Mouse (Mus musculus) lung, embryonic 14.5 days (tissue): ENCODE data around the gene Myo1a. TPM values are rescaled to one million over a fixed set of nuclear protein-coding genes. Genes with fewer than 3 reads are reported as not detected.
A peak's percentile ranks its signal among the peaks of the same experiment; 100 is the strongest.
"Not testable (repeated sequence)": the region's sequence is repeated elsewhere in the genome, so short reads cannot be mapped to it uniquely, and the experiment has no call there.

Experiments used
- ATAC-seq: fragments of 200-750 bp; cut with Nextera tagmentation; 2 replicates; pipeline ENCODE4 v1.8.0; 2017; ENCODE audit warnings: mild to moderate bottlenecking, moderate TSS enrichment, moderate library complexity; ENCODE audit not compliant: insufficient read depth
- DNase-seq: peaks from one replicate; pipeline ENCODE4 v3.0.0-alpha.2; 2015
- H3K27ac ChIP-seq: fragments of 300-500 bp; sonication (generic); 2 replicates; pipeline ENCODE4 v1.5.1; 2014; ENCODE audit warnings: low read depth, mild to moderate bottlenecking, moderate library complexity
- H3K27me3 ChIP-seq: fragments of 300-500 bp; sonication (generic); 2 replicates; pipeline ENCODE4 v1.6.1; 2014; ENCODE audit warnings: low read length, control low read depth; ENCODE audit not compliant: insufficient read depth
- H3K36me3 ChIP-seq: fragments of 300-500 bp; sonication (generic); 2 replicates; pipeline ENCODE4 v1.6.1; 2014; ENCODE audit warnings: control low read depth; ENCODE audit not compliant: insufficient read depth
- H3K4me1 ChIP-seq: fragments of 300-500 bp; sonication (generic); 2 replicates; pipeline ENCODE4 v1.6.1; 2014; ENCODE audit warnings: antibody characterized with exemption, control low read depth; ENCODE audit not compliant: insufficient read depth
- H3K4me2 ChIP-seq: fragments of 300-500 bp; sonication (generic); 2 replicates; pipeline ENCODE4 v1.6.1; 2014; ENCODE audit warnings: mild to moderate bottlenecking
- H3K4me3 ChIP-seq: fragments of 300-500 bp; sonication (generic); 2 replicates; pipeline ENCODE4 v1.5.1; 2014; ENCODE audit warnings: low read depth, low read length
- H3K9ac ChIP-seq: fragments of 300-500 bp; sonication (generic); 2 replicates; pipeline ENCODE4 v1.6.1; 2014
- H3K9me3 ChIP-seq: fragments of 300-500 bp; sonication (generic); 2 replicates; pipeline ENCODE4 v1.6.1; 2016; ENCODE audit warnings: low read depth, low read length, control low read depth
- CTCF ChIP-seq: IDR thresholded peaks from 2 replicates; pipeline ENCODE4 v1.5.1; 2016; ENCODE audit warnings: antibody characterized with exemption, low read depth
- WGBS: fragments of 180-500 bp; shearing (Covaris S2); extraction: QIAGEN DNeasy Blood & Tissue Kit; methylation state at CpG from one replicate; pipeline ENCODE4 v1.1.7; 2014; 5-methylcytosine and 5-hydroxymethylcytosine counted together
- polyA plus RNA-seq: library from polyadenylated mRNA; unstranded; fragments of >200 nt; fragmentation: Nextera tagmentation; extraction: Ambion mirVana; gene quantifications from 2 replicates; pipeline ENCODE4 v1.2.1, GENCODE M21; 2014

Gene Myo1a
- 0.23 and 0.28 TPM in 2 replicates for polyA plus RNA-seq

DNA sequence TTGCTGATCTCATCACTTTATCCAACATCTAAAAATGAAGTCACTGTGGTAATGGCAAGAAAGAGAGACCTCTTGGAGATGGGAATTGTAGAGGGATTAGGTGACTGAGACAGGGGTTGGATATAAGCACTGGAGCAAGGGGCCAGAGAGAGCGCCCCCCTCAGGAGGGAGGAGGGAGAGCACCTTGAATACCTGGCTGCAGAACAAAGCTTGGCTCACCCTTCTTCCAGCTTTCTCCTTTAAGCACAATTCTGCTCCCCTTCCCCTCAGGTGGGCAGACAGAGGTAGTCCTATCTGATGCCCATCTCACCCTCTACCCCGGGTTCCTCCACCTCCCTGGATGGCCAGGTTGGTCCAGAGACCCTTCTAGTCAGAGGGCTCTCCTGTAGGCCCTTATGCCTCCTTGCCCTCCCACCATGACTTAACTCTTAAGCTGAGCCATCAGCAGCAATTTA is at the start of gene Myo1a:
TSS of gene Myo1a (plus strand) at position 405 of the 455 bp plus-strand sequence.
- Histone ChIP-seq H3K27me3 (no peaks in the 10 kb centered on the region), H3K9ac (no peak within 1 kb of the TSS), H3K4me3 (no peak within 1 kb of the TSS), H3K27ac (no peak within 1 kb of the TSS), H3K9me3 (no peaks in the 10 kb centered on the region), H3K36me3 (no peaks in the 10 kb centered on the region), H3K4me1 (no peaks in the 10 kb centered on the region), H3K4me2 (no peak within 1 kb of the TSS)
- no peak for DNase-seq
- no peak for ATAC-seq
- 74% methylated on average over 2 of the region's 2 CpGs for WGBS
- peak; percentile 21; the same call in 1 of the 2 replicates for TF ChIP-seq CTCF

DNA sequence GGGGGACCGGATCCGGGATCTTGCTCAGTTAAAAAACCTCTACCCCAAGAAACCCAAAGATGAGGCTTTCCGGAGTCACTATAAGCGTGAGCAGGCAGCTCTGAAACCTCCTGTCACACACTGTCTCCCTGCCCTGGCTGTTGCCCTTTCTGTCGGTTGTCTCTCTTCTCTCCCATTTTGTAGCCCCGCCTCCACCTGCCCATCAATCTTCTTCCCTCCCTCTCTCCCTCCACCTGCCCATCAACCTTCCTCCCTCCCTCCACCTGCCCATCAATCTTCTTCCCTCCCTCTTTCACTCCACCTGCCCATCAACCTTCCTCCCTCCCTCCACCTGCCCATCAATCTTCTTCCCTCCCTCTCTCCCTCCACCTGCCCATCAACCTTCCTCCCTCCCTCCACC is 47.4 kb upstream of the Myo1a start:
- not testable (repeated sequence) for H3K9me3 ChIP-seq, H3K27me3 ChIP-seq, H3K4me3 ChIP-seq, H3K4me2 ChIP-seq, H3K9ac ChIP-seq, DNase-seq, H3K27ac ChIP-seq, ATAC-seq
- WGBS, result 54% methylated on average over 6 of the region's 6 CpGs
- H3K36me3 ChIP-seq, result peaks cover 55% of the 10 kb centered on the region
- peaks cover 16% of the 10 kb centered on the region for H3K4me1 ChIP-seq

DNA sequence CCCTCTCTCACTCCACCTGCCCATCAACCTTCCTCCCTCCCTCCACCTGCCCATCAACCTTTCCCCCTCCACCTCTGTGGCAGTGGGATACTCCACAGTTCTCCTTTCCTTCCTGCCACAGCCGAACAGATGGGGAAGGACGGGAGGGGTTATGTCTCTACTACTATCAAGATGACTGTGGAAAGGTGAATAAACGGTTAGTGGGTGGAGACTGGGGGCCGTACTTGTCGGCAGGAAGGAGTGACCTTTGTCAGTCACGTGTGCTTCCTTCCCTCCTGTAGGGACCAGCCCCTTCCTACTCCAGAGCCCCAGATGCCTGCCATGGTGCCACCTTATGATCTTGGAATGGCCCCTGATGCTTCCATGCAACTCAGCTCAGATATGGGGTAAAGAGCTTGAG is 46.9 kb upstream of the Myo1a start:
- 15% methylated on average over 6 of the region's 6 CpGs for WGBS
- ATAC-seq (no peak), DNase-seq (peak; percentile 17)
- TF ChIP-seq CTCF, result no peak
- H3K27me3 ChIP-seq, result no peaks in the 10 kb centered on the region
- H3K4me3 ChIP-seq, result no peak overlapping the region
- no peak overlapping the region for H3K9ac ChIP-seq
- H3K27ac ChIP-seq, result peak overlapping the region; percentile 13; the same call in 1 of the 2 replicates
- H3K4me1 ChIP-seq, result peaks cover 16% of the 10 kb centered on the region
- H3K36me3 ChIP-seq, result peaks cover 55% of the 10 kb centered on the region
- peak overlapping the region; percentile 26 for H3K4me2 ChIP-seq
- no peaks in the 10 kb centered on the region for H3K9me3 ChIP-seq

DNA sequence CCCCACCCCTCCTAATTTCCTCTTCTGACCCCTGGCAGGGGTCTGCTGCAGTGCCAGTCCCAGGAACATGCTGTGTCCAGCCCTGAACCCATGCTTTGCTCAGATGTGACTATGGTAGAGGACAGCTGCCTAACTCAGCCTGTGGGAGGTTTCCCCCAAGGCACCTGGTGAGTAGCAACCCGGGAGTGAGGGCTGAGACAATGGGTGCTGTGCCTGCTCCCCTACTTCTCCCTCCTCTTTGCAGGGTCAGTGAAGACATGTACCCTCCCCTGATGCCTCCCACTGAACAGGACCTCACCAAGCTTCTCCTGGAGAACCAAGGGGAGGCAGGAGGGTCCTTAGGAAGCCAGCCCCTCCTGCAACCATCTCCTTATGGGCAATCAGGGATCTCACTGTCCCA is 45.4 kb upstream of the Myo1a start:
- DNase-seq (no peak), ATAC-seq (no peak)
- H3K9ac ChIP-seq, result no peak overlapping the region
- H3K4me1 ChIP-seq, result peaks cover 25% of the 10 kb centered on the region
- H3K27ac ChIP-seq, result no peak overlapping the region
- no peaks in the 10 kb centered on the region for H3K27me3 ChIP-seq
- H3K9me3 ChIP-seq, result no peaks in the 10 kb centered on the region
- H3K4me2 ChIP-seq, result no peak overlapping the region
- WGBS, result 73% methylated on average over 1 of the region's 1 CpGs
- peaks cover 63% of the 10 kb centered on the region for H3K36me3 ChIP-seq
- no peak for TF ChIP-seq CTCF
- H3K4me3 ChIP-seq, result no peak overlapping the region

DNA sequence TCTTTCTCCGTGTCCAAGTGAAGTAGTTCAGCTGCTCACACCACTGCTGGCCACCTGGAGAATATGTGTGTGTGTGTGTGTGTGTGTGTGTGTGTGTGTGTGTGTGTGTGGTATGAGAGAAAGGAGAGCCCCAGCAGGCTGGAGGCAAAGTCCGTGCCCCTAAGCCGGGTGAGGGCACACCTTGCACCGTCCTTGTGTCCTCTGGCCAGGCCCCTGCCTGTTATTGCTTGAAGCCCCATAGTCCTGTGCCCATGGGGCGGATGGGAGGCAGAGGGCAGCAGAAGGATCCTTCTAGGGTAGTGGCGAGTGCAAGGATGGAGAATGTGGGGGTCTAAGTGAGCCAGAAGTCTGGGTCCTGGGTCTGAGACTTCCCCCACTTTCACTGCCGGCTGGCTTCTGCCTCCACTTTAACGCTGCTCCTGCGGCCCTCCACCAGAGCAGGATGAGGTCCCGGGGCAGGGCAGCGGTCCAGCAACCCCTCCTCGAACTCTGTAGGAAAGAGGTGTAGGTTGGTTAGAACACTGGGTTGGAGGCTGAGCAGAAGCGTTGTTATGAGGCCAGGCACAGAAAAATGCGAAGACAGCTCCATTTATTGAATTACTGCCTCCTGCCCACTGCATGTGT is 43.6 kb upstream of the Myo1a start:
- Histone ChIP-seq H3K4me2 (peak overlapping the region; percentile 88), H3K36me3 (peaks cover 54% of the 10 kb centered on the region), H3K27me3 (no peaks in the 10 kb centered on the region), H3K27ac (peak overlapping the region; percentile 91), H3K4me3 (peak overlapping the region; percentile 27), H3K9me3 (no peaks in the 10 kb centered on the region), H3K9ac (peak overlapping the region; percentile 46), H3K4me1 (peaks cover 31% of the 10 kb centered on the region)
- DNase-seq (no peak), ATAC-seq (no peak)
- WGBS, result 13% methylated on average over 14 of the region's 14 CpGs
- TF ChIP-seq CTCF, result no peak

DNA sequence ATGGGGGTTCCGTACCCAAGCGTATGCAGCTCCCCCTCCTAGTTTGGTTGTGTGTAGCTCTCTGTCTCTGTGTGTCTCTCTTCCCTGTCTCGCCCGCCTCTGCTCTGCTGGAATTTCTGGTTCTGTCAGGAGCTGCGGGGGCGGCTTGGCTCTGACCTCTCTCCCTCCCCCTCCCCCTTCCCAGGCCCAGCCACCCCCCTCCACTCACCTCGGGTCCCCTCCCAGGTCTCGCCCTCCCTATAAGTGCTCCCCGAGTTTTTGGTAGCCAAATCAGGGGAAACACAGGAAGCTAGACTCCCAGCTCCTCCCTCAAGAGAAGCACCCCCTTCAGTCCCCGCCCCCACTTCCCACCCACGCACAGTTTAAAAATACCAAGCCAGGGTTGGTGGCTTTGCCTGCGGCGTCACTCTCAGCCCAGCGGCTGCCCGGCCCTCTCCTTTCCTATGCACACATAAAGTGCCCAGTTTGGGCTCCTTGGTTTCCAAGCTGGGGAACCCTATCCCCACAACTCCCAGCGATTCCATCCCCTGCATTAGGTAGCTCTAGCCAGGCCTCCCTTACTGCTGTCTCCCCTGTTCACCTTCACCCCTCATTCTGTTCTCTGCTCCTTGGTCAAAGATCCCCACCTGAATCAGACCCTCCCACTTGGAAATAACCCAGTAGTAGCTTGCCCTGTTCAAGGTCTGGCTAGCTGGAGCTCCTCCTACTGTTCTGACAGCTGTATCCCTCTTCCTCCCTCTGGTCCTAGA is 42.9 kb upstream of the Myo1a start:
- Histone ChIP-seq H3K27me3 (no peaks in the 10 kb centered on the region), H3K4me3 (peak overlapping the region; percentile 27), H3K27ac (peak overlapping the region; percentile 91), H3K36me3 (peaks cover 49% of the 10 kb centered on the region), H3K9ac (peak overlapping the region; percentile 46), H3K9me3 (no peaks in the 10 kb centered on the region), H3K4me1 (peaks cover 31% of the 10 kb centered on the region), H3K4me2 (peak overlapping the region; percentile 88)
- no peak for TF ChIP-seq CTCF
- ATAC-seq, result peak; percentile 55
- peak; percentile 82 for DNase-seq
- WGBS, result 6% methylated on average over 16 of the region's 16 CpGs

DNA sequence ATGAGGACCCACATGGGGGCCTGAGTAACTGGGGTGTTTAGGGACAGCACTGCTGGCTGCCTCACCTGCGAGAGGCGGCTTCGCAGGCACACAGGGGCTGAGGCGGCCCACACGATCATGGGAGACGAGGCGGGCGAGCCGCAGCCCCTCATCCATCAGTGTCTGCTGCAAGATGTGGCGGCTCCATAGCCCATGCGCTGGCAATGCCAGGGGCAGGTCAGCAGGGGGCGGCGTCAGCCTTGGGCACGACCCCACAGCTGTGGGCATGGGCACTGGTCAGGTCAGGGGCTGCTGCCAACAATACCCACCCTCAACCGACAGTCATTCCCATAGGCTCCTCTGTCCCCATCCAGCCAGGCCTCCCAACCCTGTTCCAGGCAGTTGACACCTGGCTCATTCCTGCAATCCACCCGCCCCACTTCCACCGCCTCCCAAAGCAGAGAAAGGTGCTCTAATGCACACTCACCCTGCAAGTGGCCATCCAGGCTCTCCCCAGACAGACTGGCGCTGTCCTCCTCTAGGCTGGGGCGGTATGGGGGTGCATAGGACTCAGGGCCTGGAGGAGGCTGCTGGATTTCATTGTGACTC is 42.2 kb upstream of the Myo1a start:
- H3K9ac ChIP-seq, result peak overlapping the region; percentile 40
- ATAC-seq, result no peak

More for the DNA sequence above, 42.2 kb upstream of the Myo1a start:
- TF ChIP-seq CTCF, result peak; percentile 61
- H3K9me3 ChIP-seq, result no peaks in the 10 kb centered on the region
- peaks cover 31% of the 10 kb centered on the region for H3K4me1 ChIP-seq
- peak overlapping the region; percentile 91 for H3K27ac ChIP-seq
- H3K4me3 ChIP-seq, result peak overlapping the region; percentile 27
- no peak for DNase-seq
- peak overlapping the region; percentile 88 for H3K4me2 ChIP-seq
- peaks cover 49% of the 10 kb centered on the region for H3K36me3 ChIP-seq
- WGBS, result 24% methylated on average over 19 of the region's 19 CpGs
- no peaks in the 10 kb centered on the region for H3K27me3 ChIP-seq
